Mouse (Mus musculus) right cerebral cortex, postnatal 25 days (tissue): ENCODE measurements around the gene Abcg4.
A peak's percentile ranks its signal among the peaks of the same experiment; 100 is the strongest.
"Not testable (repeated sequence)": the region's sequence is repeated elsewhere in the genome, so short reads cannot be mapped to it uniquely, and the experiment has no call there.

ENCODE experiments used
- DNase-seq: peaks from one replicate; pipeline ENCODE4 v3.0.0; 2022

Gene Abcg4

DNA sequence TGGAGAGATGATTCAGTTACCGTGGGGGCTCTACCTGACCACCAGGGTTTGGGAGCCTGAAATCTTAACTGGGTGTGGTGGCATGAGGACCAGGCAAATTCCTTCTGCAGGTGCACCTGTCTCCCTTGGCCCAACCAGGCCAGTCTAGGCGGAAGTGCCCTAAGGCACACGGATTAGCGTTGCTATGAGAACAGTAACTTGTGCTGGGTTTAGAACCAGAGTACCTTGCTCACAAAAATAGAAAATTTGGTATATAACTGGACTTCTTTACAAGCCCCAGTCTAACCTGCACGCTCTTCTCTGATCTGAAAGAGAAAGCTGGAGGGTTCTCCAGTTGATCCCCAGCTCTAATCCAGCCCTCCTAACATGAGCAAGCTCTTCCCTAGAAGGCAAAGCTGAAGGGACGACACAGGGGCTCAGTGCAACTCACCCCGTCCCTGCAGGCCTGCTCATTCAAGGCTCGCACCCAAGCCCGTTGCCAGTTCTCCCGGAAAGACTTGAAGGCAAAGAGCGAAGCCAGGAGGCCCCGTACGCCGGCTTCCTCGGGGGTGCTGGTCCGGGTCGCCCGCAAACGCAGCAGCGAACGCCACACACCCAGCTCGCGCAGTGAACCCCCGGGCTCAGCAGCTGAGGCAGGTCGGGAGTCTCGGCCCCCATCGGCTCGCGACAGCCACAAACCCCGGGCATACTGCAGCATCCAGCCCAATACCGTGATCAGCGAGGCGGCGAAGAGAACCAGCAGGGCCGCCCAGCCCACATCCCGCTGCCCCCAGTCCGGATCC lies 30.9 kb upstream of the Abcg4 start:
- DNase-seq: peak; percentile 49

DNA sequence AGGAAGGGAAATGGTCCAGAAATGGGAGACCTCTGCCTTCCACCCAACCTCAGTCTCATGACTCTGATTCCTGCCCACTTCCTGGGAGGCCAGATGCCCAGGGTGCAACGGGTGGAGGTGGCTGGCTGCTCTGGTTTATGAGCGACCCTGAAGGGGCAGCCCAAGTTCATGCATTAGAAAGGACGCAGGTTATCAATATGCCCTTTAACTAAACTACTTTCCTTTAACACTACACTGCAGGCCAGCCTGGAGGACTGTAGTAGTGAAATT lies 30.3 kb upstream of the Abcg4 start:
- no peak for DNase-seq

DNA sequence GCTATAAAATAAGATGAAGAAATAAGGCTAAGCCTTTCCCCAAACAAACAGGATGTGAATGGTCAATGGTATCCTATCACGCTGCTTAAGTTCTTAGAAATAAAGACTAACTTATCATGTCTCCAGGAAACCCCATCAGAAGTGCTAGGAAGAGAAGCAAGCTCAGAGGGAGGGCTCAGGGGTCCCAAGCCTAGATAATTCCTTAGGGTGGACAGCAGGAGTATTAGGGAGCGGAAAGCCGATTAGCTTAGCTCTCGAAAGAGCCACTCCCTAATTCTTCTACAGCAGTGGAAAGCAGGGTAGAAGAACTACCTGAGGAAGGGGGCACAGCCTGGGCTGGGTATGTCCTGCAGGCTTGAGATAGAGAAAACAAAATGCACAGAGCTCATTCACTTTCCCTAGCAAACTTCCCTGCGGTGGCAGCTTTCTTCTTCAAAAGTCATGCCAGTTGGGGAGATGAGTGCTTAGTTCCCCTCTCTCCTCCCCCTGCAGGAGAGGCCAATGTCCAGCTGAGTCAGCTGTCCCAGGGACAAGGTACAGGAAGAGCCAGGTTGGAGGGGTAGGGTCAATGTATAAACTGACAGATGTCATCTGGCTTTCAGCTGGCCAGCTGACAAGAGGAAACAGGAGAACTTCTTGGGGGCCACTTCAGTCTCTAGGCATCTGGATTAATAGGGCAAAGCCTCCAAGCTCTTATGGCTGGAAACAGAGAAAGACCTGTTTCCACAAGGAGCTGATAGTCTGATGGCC lies 29.8 kb upstream of the Abcg4 start:
- DNase-seq: no peak

DNA sequence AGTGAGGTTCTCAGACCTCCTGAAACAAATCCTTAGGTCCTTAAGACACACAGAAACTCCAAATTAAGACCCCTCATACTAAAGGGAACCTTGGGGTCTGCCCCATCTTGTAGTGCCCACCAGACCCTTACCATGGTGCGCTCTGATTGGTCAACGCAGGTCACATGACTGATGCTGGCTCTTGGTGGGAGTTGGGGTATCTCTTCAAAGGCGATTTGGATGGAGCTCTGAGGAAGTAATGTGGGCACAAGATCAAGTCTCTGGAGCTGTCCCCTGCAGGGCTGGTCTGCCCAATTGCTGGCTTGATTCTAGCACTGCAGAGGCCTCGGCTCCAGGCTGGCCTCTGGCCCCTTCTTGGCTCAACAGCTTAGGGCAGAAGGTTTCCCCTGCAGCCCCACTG lies 29.0 kb upstream of the Abcg4 start:
- DNase-seq: no peak

DNA sequence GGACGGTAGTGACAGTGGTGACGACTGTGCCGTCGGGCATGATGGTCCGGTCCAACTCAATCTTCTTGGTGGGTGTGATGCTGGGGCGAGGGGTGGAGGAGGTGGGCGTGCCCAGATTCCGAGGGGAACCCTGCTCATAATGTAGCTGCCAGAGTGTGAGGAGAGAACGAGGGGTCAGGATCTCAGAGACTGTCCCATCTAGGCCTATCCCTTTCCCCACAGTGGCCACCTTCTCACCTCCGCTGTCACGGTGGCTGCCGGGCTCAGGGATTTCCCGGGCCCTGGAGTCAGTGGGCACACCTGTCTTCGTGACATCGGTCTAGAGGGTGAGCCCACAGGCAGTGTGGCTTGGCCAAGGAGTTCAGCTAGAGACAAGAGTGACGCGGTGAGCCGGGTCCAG lies 26.5 kb upstream of the Abcg4 start:
- DNase-seq: no peak

DNA sequence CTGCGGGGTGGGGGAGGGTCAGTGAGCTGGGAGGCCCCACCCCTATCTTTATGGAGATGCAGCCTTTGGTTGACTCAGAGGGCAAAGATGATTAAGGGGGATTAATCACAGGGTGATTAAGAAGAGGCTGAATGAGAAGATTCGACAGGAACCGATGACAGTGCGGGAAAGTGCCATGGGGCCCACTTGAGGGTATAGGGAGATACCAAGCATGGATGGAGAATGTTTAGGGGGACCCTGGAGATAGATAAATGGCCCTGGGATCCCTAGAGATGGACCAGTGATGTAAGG lies 25.8 kb upstream of the Abcg4 start:
- no peak for DNase-seq

DNA sequence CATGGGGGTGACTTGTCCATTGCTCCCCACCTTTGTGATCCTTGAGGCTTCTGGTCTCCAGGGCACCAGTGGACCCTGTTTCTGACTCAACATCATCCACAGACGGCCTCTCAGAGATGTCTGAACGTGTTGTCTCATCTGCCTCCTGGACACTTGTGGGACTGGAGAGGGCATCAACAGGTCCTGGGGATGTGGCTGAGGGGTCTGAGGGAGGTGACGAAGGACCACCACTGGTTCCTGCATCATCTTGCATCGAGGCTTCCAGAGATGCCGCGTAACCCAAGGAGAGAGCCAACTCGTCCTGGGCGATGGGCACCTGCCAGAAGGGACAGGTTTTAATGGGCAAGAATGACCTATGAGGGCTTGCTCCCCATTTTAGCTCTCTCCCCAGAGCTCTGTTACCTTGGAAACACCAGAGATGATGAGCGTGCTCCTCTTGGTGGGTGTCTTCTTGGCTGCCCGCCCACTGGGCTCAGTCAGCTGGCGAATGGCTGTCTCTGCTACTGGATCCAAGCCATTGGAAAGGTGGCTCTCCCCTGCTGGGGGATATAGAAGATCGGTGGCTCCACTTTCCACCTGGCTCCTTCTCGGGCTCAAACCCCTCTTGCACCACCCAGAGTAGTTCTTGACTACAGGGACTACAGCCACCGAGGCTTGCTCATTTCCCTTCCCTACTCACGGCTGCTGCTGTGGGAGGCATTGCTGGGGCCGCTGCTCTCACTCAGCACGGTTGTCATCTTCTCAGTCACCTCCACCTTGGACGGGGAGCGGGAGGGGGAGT lies 25.3 kb upstream of the Abcg4 start:
- peak; percentile 77 for DNase-seq

DNA sequence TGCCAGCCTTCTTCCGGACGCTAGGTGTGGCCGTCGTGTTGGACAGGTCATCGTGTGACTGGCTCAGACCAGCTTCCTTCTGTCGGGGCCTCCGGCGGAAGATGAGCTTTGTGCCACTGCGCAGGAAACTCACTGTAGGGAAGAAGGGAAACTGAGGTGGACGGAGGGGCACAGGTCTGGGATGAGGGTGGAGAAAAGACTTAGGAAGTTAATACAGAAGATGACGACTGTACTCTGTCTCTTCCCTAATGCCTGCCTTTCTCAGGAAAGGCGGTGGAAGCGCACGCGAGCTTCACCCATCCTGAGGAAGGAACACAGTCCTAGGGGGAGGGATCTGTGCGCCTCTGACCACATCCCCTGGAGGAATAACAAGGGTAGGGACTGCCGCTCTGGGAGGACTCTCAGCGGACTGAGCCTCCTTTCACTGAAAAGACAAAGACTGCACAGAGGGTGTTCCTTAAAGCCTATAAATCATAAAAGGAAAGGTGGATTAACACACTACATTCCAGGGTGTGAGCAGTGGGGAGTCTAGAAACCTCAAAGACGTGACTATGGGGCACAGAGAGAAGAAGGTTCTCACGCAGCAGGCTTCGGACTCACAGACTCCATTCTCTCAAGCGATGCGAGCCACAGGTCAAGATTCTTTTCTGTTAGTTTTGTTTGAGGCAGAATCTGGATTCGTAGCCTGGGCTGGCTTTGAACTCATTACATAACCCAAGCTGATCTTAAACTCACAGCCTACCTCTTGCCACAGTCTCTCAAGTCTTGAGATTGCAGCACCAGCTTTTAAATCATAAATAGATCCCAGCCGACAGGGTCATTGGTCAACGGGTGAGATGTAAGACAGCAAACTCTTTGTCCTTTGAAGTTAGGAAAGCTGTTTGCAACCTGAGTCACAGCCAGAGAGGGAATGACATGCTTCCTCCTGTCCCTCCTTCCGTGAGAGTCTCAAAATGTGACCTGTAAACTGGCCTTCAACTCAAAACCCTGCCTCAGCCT lies 23.0 kb upstream of the Abcg4 start:
- DNase-seq: no peak

GRCm38 (mm10) chr9:44310750-44311135 lies 22.3 kb upstream of the Abcg4 start:
- no peak for DNase-seq

- no peak for DNase-seq
Observed at GRCm38 (mm10) chr9:44309756-44310155, 21.3 kb upstream of the Abcg4 start.

- no peak for DNase-seq
Observed at GRCm38 (mm10) chr9:44307248-44307647, 18.8 kb upstream of the Abcg4 start.

GRCm38 (mm10) chr9:44306532-44306931 lies 18.1 kb upstream of the Abcg4 start:
- no peak for DNase-seq

DNA sequence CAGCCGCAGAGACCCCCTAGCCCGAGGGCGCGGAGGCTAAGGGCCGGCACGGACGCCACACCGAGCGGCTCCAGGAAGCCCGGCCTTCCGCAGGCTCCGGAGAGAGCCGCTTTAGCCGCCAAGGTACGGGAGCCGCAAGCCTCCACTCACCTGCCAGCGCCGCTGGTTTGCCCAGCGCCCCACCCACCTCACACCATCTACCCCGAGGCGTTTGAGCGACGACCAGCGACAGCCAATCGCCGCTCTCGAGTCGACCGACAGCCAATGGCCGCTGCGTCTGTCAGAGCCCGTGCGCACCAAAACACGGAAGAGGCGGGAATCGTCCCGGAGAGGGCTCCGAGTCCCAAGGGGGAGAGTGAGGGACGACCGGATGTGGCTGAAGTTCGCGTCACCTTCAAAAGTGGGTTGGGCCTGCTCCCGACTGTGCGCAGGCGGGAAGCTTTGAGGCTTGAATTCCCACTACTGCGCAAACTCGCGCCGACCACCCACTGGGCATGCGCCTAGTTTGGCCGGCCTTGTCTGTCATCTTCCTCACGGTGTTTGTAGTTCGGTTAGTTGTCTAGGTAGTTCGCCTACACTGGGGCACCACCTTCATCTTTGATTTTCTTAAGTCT lies 17.2 kb upstream of the Abcg4 start, which contains the start of gene Hinfp:
Gene Hinfp (minus strand): TSS at position 206 of the 614 bp plus-strand sequence.
- peak; percentile 98 for DNase-seq

DNA sequence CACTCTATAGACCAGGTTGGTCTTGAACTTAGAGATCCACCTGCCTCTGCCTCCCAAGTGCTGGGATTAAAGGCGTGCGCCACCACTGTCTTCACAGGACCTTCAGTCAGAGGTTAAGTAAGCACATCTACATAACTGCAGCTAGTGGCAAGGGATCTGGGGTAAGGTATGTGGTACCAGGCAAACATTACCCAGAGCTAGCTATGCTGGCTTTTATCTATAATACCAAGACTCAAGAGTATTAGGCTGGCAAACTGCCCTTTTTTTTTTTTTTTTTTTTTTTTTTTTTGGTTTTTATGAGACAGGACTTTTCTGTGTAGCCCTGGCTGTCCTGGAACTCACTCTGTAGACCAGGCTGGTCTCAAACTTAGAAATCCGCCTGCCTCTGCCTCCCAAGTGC lies 11.6 kb upstream of the Abcg4 start:
- not testable (repeated sequence) for DNase-seq

GRCm38 (mm10) chr9:44292490-44292889 lies 4.1 kb upstream of the Abcg4 start:
- no peak for DNase-seq

GRCm38 (mm10) chr9:44288959-44289291 lies 510 bp upstream of the Abcg4 start:
- no peak for DNase-seq

GRCm38 (mm10) chr9:44287401-44288075 lies 877 bp downstream of the Abcg4 start:
- DNase-seq: peak; percentile 49

- no peak for DNase-seq
Observed at GRCm38 (mm10) chr9:44287003-44287400, 1.4 kb downstream of the Abcg4 start.

GRCm38 (mm10) chr9:44286256-44286850 lies 2.1 kb downstream of the Abcg4 start:
- no peak for DNase-seq

- no peak for DNase-seq
Observed at GRCm38 (mm10) chr9:44283183-44283582, 5.2 kb downstream of the Abcg4 start.

DNA sequence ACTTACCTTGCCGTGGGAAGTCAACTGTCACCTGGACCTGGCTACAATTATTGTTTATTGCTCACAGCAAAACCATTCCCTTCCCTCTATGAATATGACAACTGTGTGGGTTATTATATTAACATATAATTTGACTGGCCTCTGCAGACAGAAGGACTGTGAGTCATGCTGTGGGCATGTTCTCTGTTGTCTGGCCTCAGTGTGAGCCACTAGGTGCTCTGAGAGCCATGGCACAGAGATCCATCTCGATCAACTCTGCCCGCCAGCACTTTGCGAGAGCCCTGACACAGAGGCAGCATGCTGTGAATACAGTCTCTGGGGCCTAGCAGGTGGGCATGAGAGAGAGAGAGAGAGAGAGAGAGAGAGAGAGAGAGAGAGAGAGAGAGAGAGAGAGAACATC lies 18.4 kb downstream of the Abcg4 start:
- DNase-seq: no peak
